Mouse (Mus musculus) embryo, embryonic 10 days (tissue): ENCODE results near the gene Trappc12.

ENCODE experiments used
- DNase-seq: peaks from one replicate; pipeline ENCODE4 v3.0.0-alpha.2; 2015; ENCODE audit warnings: low spot score

The Trappc12 gene

DNA sequence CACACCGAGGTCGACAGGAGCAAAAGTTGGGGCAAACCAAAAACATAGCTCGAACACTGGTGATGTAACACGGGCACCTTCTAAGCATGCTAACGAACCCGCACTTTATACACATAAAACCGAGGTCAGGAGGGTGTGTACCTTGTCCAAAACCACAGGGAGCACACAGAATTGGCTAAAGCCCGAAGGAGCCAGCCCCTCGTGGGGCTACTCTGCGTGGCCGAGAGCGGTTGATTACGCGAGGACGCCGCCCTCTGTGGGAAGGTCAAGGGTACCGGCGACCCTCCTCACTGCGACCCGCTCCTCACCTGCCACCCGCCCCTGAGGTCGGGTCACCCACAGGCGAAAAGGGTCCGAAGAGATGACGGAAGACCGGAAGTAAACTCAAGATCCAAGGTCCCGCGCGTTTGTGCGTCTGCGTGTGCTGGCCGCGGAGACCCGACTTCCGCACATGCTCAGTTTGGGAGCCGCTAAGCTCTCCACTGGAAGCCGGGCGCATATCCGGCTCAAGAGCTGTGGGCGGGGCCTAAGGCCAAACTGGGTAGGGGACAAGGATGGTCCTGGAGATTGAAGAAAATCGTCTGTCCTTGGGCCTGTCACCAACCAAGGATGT lies at the start of gene Trappc12:
Trappc12 (minus strand) TSS at position 452 of the 613 bp plus-strand sequence.
- peak; percentile 96 for DNase-seq

GRCm38 (mm10) chr12:28799798-28800411 lies 49.6 kb upstream of the Trappc12 start:
- no peak for DNase-seq

DNA sequence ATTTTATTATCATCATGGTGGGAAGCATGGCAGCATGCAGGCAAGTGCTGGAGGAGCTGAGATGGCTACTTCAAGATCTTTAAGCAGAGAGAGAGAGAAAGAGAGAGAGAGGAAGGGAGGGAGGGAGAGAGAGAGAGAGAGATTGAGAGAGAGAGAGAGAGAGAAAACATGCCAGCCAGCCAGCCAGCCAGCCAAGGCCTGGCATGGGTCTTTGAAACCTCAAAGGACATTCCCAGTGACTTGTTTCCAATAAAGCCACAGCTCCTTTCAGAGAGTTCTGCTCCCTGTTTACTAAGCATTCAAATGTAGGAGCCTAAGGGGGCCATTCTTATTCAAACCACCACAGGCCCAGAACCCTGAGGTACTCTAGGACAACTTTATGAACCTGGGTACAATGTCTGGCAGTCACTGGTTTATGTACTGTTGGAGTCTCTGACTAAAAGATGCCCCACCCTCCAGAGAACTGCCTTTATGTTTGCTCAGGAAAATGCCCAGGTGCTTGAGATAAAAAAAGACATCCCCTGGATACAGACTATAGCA lies 46.7 kb upstream of the Trappc12 start:
- DNase-seq: no peak

- no peak for DNase-seq
Observed at GRCm38 (mm10) chr12:28795041-28795440, 44.8 kb upstream of the Trappc12 start.

- DNase-seq: no peak
Observed at GRCm38 (mm10) chr12:28793715-28794114, 43.4 kb upstream of the Trappc12 start.

DNA sequence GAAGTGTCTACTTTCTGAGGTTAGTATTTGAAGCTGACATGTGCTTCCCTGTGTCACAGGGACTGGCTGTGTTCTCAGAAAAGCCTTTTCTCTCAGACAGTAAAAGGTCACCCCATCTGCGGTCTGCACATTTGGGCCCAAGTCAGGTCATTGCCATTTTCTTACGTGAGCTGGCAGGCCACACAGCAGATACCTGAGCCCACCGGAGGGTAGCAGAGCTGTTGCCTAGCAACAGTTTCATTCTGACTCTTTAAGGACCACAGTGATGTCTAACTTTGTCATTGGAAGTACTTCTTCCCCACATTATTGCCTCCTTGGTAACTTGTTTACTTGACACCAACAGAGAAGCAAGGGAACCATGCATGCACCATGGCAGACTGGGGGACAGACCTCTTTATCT lies 42.3 kb upstream of the Trappc12 start:
- DNase-seq: no peak

GRCm38 (mm10) chr12:28786310-28786709 lies 36.0 kb upstream of the Trappc12 start:
- no peak for DNase-seq

DNA sequence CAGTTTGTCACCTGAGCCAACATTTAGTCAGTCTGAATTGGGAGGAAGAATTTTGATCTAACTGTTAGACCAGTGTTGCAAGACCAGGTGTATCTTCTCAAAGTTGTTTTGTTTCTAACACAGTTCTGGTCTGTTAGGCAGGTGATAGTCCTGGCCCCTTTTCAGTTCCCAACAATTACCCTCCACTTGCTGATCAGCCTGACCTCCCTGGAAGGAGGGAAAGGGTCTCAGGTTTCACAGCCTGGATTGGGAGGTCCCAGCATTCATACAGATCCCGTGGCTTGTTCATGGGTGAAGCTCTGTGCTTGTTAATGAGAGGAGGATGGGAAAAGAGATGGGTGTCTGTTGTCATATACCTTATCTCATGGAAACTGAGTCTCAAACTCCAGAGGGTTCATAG lies 35.0 kb upstream of the Trappc12 start:
- peak; percentile 76 for DNase-seq

DNA sequence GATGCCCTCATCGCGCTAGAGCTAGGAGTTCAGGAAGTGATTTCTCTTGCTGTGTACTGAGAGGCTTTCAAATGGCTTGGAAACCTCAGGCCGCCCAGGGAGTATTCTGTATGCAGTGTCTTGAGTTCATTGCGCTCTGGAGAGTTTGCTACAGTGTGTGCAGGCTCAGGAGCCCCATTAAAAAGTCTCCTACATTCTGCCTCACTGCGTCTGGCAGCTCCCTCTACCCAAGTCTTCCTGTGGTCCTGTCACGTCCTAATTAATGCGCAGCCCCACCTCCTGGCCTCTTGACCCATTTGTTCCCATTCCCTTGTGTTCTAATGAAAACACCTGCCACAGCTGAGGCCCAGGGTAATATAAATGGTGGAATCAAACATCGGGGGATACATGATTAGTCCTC lies 34.6 kb upstream of the Trappc12 start:
- DNase-seq: peak; percentile 64

DNA sequence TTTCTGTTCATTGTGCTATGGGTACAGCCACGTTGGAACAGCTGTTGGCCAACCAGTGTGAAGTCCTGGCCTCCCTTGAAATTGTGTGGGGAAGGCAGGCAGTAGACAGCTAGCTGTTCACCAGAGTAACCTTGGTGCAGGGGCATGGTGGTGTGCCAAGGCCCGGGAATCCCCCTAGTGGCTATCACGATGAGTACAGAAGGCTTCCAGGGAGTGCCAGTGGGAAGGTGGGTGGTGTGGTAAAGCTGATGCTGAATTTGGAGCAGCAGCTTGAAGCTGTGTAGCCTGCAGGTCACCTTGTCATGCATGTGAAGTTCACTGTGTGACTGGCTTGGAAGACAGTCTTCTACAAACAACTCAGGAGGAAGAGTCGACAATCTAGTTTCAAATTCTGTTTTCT lies 34.1 kb upstream of the Trappc12 start:
- DNase-seq: no peak

GRCm38 (mm10) chr12:28782637-28783036 lies 32.4 kb upstream of the Trappc12 start:
- no peak for DNase-seq

GRCm38 (mm10) chr12:28780180-28780579 lies 29.9 kb upstream of the Trappc12 start:
- DNase-seq: no peak

DNA sequence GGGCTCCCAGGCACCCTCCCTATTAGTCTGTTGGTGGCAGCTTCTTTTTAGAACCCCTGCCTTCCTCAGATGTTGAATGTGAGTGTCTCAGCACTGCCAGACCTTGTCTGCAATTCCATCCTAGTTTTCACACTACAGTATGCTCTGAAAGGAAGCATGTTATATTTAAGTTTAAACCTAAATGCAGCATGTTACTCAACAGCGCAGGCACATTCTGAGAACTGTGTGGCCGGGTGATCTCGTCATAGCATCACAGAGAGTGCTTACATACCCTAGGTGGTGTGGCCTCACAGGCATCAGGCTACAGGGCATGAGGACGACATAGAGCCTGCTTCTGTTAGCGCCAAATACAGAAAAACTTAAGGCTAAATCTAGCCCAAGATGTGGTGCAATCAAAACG lies 25.4 kb upstream of the Trappc12 start:
- DNase-seq: no peak

DNA sequence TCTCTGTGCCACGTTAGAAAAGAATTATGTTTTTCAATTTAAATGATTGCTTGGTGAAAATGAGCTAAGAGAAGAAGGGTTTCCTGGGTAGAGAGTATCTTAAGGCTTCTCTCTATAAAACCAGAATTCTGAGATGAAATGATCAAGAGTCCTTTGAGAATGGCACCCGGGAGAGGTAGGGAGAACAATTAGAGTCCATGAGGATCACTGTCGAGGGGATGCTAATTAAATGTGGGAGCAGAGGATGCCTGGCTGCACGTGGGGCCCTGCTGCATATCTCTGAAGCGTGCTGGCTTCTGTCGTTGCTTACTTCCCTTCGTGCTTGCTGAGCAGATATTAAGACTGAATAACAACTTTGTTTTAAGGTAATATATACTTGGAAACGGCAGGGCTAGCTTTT lies 24.8 kb upstream of the Trappc12 start:
- DNase-seq: no peak

DNA sequence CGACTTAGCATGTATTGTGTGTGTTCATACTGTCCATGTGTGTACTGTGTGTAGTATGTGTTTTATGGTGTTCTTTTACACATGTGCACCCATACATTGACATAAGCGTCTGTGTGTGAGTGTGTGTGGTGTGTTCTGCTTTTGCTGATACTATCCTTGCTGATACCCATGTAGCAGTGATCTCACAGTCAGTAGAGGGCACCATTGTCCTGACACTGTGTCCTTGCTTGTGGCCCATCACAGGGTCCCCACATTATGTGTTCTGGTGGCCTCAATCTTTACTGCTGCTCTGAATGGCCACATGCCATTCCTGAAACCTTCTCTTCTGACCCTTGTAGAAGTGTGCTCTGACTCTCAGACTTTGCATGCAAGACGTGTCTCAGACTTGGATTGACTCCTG lies 23.5 kb upstream of the Trappc12 start:
- peak; percentile 71 for DNase-seq

- DNase-seq: no peak
Observed at GRCm38 (mm10) chr12:28769953-28770352, 19.7 kb upstream of the Trappc12 start.

DNA sequence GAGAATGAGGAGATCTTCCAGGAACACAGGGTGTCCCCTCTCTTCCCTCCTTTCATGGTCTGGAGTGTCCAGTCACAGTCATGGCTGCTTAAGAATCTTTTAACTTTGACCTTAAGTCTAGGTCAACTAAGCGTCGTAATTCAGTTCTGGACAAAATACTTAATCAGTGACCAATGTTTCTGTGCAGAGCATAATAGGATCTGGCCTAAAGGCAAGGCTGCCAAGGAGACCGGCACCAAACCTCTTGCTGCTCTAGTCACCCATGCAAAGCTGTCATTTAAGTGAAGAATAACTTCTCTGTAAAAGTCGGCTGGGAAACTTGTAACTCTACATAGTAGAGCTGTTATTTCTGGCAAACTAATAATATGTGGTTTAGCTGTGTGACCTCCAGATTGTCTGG lies 5.7 kb upstream of the Trappc12 start:
- no peak for DNase-seq

- peak; percentile 97 for DNase-seq
Observed at GRCm38 (mm10) chr12:28751508-28752263, 1.4 kb upstream of the Trappc12 start, which contains the start of gene Eipr1. Eipr1 (plus strand) TSS chr12:28751803.

GRCm38 (mm10) chr12:28750876-28751275 lies 604 bp upstream of the Trappc12 start:
- no peak for DNase-seq

GRCm38 (mm10) chr12:28743328-28743727 lies 6.9 kb downstream of the Trappc12 start:
- DNase-seq: no peak

DNA sequence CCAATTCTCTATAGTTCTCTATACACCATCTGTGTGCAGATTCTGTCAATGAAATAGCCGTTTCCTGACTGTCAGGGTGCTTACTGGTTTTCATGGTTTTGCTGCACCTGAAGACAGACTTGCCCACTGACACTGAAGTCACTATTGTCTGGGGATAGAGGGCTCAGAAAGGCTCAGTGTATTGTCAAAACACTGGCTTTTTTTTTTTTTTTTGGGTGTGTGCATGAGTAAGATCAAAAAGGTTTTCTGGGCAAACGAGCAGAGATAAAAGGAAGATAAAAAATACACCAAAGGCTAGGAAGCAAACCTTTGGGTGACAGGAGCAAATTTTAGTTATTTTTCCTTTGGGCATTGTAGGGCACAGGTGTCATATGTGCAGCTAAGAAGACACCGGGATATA lies 15.0 kb downstream of the Trappc12 start:
- no peak for DNase-seq

- DNase-seq: no peak
Observed at GRCm38 (mm10) chr12:28734271-28734670, 16.0 kb downstream of the Trappc12 start.
